Mouse (Mus musculus) liver, embryonic 14.5 days (tissue): Measurements from ENCODE around the gene Mlx. TPM values are rescaled to one million over a fixed set of nuclear protein-coding genes. Genes with fewer than 3 reads are reported as not detected.

Experiments used
- ATAC-seq: fragments of 200-750 bp; cut with Nextera tagmentation; 2 replicates; pipeline ENCODE4 v1.8.0; 2017; ENCODE audit warnings: moderate number of reproducible peaks, mild to moderate bottlenecking, moderate library complexity; ENCODE audit not compliant: insufficient read depth
- DNase-seq, 3 experiments: peaks; one replicate each; pipeline ENCODE4 v3.0.0-alpha.2; 2012 to 2013; ENCODE audit warnings: low read depth in 3 of 3, low spot score in 3 of 3
- H3K27ac ChIP-seq: fragments of 300-500 bp; sonication (generic); 2 replicates; pipeline ENCODE4 v1.5.1; 2014; ENCODE audit warnings: moderate library complexity, mild to moderate bottlenecking, control low read depth, inconsistent platforms
- H3K27me3 ChIP-seq: fragments of 300-500 bp; sonication (generic); 2 replicates; pipeline ENCODE4 v1.6.1; 2014; ENCODE audit warnings: mild to moderate bottlenecking, low read length, moderate library complexity; ENCODE audit not compliant: control insufficient read depth, insufficient read depth
- H3K36me3 ChIP-seq: fragments of 300-500 bp; sonication (generic); replicated peaks from 2 replicates; pipeline ENCODE4 v1.6.1; 2014; ENCODE audit warnings: low read depth; ENCODE audit not compliant: control insufficient read depth, insufficient read depth
- H3K4me1 ChIP-seq, 2 experiments: fragments of 200-500 bp in 1 of 2; fragments of 300-500 bp in 1 of 2; sonication (generic) in 1 of 2; replicated peaks; 2 replicates each; pipeline ENCODE4 v1.6.1; 2012 to 2014; ENCODE audit warnings: antibody characterized with exemption in 1 of 2, inconsistent platforms in 1 of 2, low read length in 1 of 2; ENCODE audit not compliant: control insufficient read depth in 2 of 2, insufficient read depth in 2 of 2
- H3K4me2 ChIP-seq: fragments of 300-500 bp; sonication (generic); 2 replicates; pipeline ENCODE4 v1.6.1; 2014; ENCODE audit warnings: low read depth, mild to moderate bottlenecking, control low read depth, moderate library complexity
- H3K4me3 ChIP-seq, 2 experiments: fragments of 200-500 bp in 1 of 2; fragments of 300-500 bp in 1 of 2; sonication (generic) in 1 of 2; 2 replicates each; pipeline ENCODE4 v1.5.1; 2012 to 2014; ENCODE audit warnings: low read depth in 2 of 2, low read length in 2 of 2, mild to moderate bottlenecking in 2 of 2, control low read depth in 1 of 2, inconsistent platforms in 1 of 2, moderate library complexity in 1 of 2; ENCODE audit not compliant: insufficient read depth in 1 of 2
- H3K9ac ChIP-seq: fragments of 300-500 bp; sonication (generic); replicated peaks from 2 replicates; pipeline ENCODE4 v1.6.1; 2014; ENCODE audit warnings: mild to moderate bottlenecking, control low read depth, moderate library complexity
- H3K9me3 ChIP-seq: fragments of 300-500 bp; sonication (generic); 2 replicates; pipeline ENCODE4 v1.6.1; 2016; ENCODE audit warnings: low read length, mixed read lengths; ENCODE audit not compliant: control insufficient read depth
- CTCF ChIP-seq: IDR thresholded peaks from 2 replicates; pipeline ENCODE4 v1.5.1; 2016; ENCODE audit warnings: antibody characterized with exemption, low read depth, control low read depth
- EP300 ChIP-seq: IDR thresholded peaks from 2 replicates; pipeline ENCODE4 v1.6.1; 2016; ENCODE audit warnings: antibody characterized with exemption, low read depth
- WGBS: fragments of 180-500 bp; shearing (Covaris S2); extraction: QIAGEN DNeasy Blood & Tissue Kit; methylation state at CpG from one replicate; pipeline ENCODE4 v1.1.7; 2014; ENCODE audit not compliant: insufficient replicate concordance; 5-methylcytosine and 5-hydroxymethylcytosine counted together
- polyA plus RNA-seq, 2 experiments: library from polyadenylated mRNA; depleted of rRNA in 1 of 2; stranded (reverse) in 1 of 2; unstranded in 1 of 2; fragments of >200 nt; fragmentation: Nextera tagmentation in 1 of 2; extraction: Ambion mirVana in 1 of 2; gene quantifications; 2 replicates each; pipeline versions ENCODE4 v1.2.1 to v1.2.3; 2012 to 2014

Gene Mlx
- polyA plus RNA-seq, 2 experiments = 16.8 to 26.8 TPM

DNA sequence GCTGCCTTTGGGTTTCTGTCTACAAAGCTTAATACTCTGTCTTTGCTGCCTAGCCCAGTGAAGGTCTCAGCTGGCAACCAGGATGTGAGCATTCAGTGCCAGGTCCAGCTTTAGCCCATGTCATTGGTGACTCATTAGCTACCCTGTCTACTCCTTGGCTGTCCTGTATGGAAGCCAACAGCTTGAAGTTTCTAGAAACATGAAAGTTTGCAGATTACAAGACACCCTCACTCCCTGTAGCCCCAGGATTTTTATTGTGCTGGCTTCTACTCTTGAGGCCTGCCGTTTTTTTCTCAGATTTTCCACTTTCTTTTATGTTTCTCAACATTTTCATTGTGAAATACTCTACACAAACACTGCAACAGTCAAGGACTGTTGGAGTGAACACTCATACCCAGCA, 2.9 kb downstream of the Mlx start:
- TF ChIP-seq EP300 (no peak), CTCF (no peak)
- H3K9me3 ChIP-seq = no peaks in the 10 kb centered on the region
- H3K27me3 ChIP-seq = no peaks in the 10 kb centered on the region
- 78% methylated on average over 1 of the region's 1 CpGs for WGBS
- H3K9ac ChIP-seq = no peak overlapping the region
- H3K4me1 ChIP-seq = peaks cover 13 to 15% of the 10 kb centered on the region in 2 experiments
- no peak overlapping the region for H3K4me2 ChIP-seq
- H3K36me3 ChIP-seq = peaks cover 41% of the 10 kb centered on the region
- no peak for DNase-seq
- no peak for ATAC-seq
- H3K27ac ChIP-seq = no peak overlapping the region
- H3K4me3 ChIP-seq = no peak overlapping the region

DNA sequence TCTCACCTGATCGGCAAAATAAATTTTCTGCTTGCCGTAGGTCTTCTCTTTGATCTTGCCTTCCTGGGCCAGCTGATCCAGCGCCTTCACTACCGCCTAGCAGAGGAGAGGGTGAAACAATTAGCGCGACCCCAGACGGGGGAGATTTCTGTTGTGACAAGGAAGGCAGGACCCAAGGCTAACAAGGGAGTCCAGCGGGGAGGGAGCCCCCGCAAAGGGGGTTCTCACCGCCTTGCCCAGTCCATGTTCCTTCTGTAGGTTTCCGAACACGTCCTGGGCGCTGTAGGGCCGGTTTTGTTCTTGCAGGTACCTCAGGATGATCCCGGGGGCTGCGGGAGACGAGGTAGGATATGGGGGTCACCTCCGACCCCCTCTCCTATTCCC, 7.8 kb downstream of the Mlx start:
- DNase-seq (no peak), ATAC-seq (no peak; the same call in 1 of the 2 replicates)
- TF ChIP-seq CTCF (no peak), EP300 (no peak)
- Histone ChIP-seq H3K27ac (peak overlapping the region; percentile 11; the same call in 1 of the 2 replicates), H3K9ac (peak overlapping the region; percentile 69), H3K4me3 (peak overlapping the region; percentile 80 to 96), H3K27me3 (no peaks in the 10 kb centered on the region), H3K4me2 (peak overlapping the region; percentile 88), H3K9me3 (no peaks in the 10 kb centered on the region), H3K4me1 (peaks cover 1 to 5% of the 10 kb centered on the region in 2 experiments; a peak in 1 of 4 replicates), H3K36me3 (peaks cover 48% of the 10 kb centered on the region)
- WGBS = 0% methylated on average over 18 of the region's 18 CpGs

DNA sequence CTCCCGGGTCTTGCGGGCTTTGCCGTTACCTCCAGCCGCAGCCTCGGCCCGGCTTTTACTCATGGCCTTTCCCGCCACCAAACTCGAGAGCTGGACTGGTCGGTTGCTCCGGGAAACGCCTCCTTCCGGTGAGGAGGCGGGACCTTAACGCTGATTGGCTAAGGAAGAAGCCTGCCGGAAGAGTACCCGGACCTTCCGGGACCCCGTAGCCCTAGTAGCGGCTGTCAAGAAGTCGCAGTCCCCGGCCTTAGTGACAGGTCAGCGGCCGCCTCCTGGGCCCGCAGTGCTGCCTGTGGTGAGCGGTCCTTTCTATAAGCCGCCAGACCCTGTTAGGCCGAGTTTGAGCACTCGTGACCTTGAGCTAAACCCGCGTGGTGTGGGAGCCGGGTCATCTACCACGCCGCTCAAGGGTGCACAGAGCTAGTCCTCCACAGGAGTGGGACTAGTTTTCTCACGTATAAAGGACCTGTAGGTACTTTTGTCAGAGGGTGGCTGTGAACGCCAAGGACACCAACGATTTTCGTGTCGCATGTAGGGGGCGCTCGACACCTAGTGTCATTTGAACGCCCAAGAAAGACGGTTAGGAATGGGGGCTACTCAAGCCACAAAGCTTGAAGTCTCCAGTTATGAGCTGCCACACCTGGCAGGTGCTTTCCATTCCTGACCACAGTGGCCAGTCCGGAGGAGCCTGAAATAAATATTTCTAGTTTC, 8.4 kb downstream of the Mlx start, which contains the start of gene Psmc3ip:
TSS of gene Psmc3ip (minus strand) at position 123 of the 711 bp plus-strand sequence.
- peak; percentile 98 for ATAC-seq
- Histone ChIP-seq H3K27ac (peak within 1 kb of the TSS; percentile 89), H3K36me3 (peaks cover 50% of the 10 kb centered on the region), H3K4me2 (peak within 1 kb of the TSS; percentile 88), H3K4me3 (peak within 1 kb of the TSS; percentile 80 to 96), H3K4me1 (peaks cover 1 to 5% of the 10 kb centered on the region in 2 experiments; a peak in 1 of 4 replicates), H3K9ac (peak within 1 kb of the TSS; percentile 85), H3K9me3 (no peaks in the 10 kb centered on the region), H3K27me3 (no peaks in the 10 kb centered on the region)
- WGBS = under 1% methylated on average over 43 of the region's 43 CpGs
- TF ChIP-seq EP300 = peak; percentile 29; the same call in 1 of the 2 replicates
- TF ChIP-seq CTCF = peak; percentile 93
- DNase-seq = peak; percentile 94

DNA sequence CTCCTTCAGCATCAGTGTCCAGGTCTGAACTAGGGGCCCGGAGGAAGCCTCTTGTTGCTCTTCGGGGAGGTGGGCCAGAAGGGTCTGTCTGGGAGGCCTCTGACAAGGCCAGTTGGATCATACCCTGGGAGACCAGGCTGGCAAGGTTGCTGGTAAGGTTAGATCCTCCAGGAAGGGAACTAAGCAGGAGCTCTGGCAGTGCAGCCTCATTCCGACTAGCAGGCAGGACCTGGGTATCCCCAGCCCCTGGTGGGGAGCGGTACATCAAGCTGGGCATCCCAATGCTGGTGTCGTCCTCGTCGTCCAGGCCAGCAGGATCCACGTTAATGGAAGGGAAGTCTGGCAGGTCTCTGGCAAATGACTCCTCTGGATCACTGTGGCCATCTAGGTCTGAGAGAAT, 11.2 kb downstream of the Mlx start:
- H3K4me2 ChIP-seq = no peak overlapping the region
- H3K9ac ChIP-seq = no peak overlapping the region
- H3K9me3 ChIP-seq = no peaks in the 10 kb centered on the region
- TF ChIP-seq CTCF (no peak), EP300 (no peak)
- 80% methylated on average over 8 of the region's 8 CpGs for WGBS
- peaks cover 1 to 5% of the 10 kb centered on the region in 2 experiments; a peak in 1 of 4 replicates for H3K4me1 ChIP-seq
- H3K27ac ChIP-seq = no peak overlapping the region
- H3K4me3 ChIP-seq = no peak overlapping the region
- ATAC-seq (no peak), DNase-seq (no peak)
- H3K27me3 ChIP-seq = no peaks in the 10 kb centered on the region
- H3K36me3 ChIP-seq = peaks cover 51% of the 10 kb centered on the region

DNA sequence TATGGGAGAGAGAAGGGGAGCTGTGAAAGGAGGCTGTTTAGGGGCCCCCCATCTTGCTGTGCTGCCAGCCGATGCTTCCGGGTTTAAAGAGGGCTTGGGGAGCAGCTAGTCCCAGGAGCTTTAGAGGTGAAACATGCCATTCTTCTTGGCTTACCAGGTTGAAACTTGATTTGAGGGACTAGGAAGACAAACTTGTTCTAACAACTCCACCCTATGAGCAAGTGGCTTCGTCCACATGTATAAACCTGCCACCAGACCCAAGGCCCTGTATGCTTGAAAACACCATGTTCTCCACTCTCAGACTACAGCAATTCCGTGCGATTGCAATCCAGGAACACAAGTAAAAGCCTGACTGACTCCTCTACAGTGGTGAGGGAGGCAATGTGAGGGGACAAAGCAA, 15.9 kb downstream of the Mlx start:
- Histone ChIP-seq H3K36me3 (peaks cover 50% of the 10 kb centered on the region), H3K4me1 (no peaks in the 10 kb centered on the region), H3K9ac (no peak overlapping the region), H3K27ac (no peak overlapping the region), H3K4me3 (no peak overlapping the region), H3K27me3 (no peaks in the 10 kb centered on the region), H3K9me3 (no peaks in the 10 kb centered on the region), H3K4me2 (no peak overlapping the region)
- TF ChIP-seq EP300 = no peak
- no peak for TF ChIP-seq CTCF
- ATAC-seq (no peak), DNase-seq (no peak)
- 89% methylated on average over 5 of the region's 5 CpGs for WGBS
